Mouse (Mus musculus) heart, embryonic 11.5 days (tissue): ENCODE results near the gene Vkorc1l1. TPM values are rescaled to one million over a fixed set of nuclear protein-coding genes. Genes with fewer than 3 reads are reported as not detected.

Experiments
- ATAC-seq: fragments of 200-750 bp; cut with Nextera tagmentation; replicated peaks from 2 replicates; pipeline ENCODE4 v1.8.0; 2017; ENCODE audit warnings: moderate library complexity; ENCODE audit not compliant: insufficient number of reproducible peaks, low FRiP score, low TSS enrichment
- H3K27ac ChIP-seq: fragments of 300-500 bp; sonication (generic); 2 replicates; pipeline ENCODE4 v1.5.1; 2014; ENCODE audit warnings: mild to moderate bottlenecking, low read depth, low read length
- H3K27me3 ChIP-seq: fragments of 300-500 bp; sonication (generic); 2 replicates; pipeline ENCODE4 v1.6.1; 2014; ENCODE audit warnings: mild to moderate bottlenecking, low read length, mixed read lengths; ENCODE audit not compliant: control insufficient read depth, insufficient read depth
- H3K36me3 ChIP-seq: fragments of 300-500 bp; sonication (generic); 2 replicates; pipeline ENCODE4 v1.6.1; 2014; ENCODE audit warnings: mild to moderate bottlenecking, low read length, moderate library complexity, mixed read lengths; ENCODE audit not compliant: control insufficient read depth, insufficient read depth
- H3K4me1 ChIP-seq: fragments of 300-500 bp; sonication (generic); 2 replicates; pipeline ENCODE4 v1.6.1; 2014; ENCODE audit warnings: low read length; ENCODE audit not compliant: control insufficient read depth, insufficient read depth
- H3K4me2 ChIP-seq: fragments of 300-500 bp; sonication (generic); 2 replicates; pipeline ENCODE4 v1.6.1; 2014; ENCODE audit warnings: mild to moderate bottlenecking, moderate library complexity
- H3K4me3 ChIP-seq: fragments of 300-500 bp; sonication (generic); 2 replicates; pipeline ENCODE4 v1.5.1; 2014; ENCODE audit warnings: low read depth, low read length
- H3K9ac ChIP-seq: fragments of 300-500 bp; sonication (generic); 2 replicates; pipeline ENCODE4 v1.6.1; 2014; ENCODE audit warnings: mild to moderate bottlenecking, low read depth, low read length, moderate library complexity
- H3K9me3 ChIP-seq: fragments of 300-500 bp; sonication (generic); replicated peaks from 2 replicates; pipeline ENCODE4 v1.6.1; 2016; ENCODE audit warnings: low read length; ENCODE audit not compliant: control insufficient read depth
- WGBS: fragments of 180-500 bp; shearing (Covaris S2); extraction: QIAGEN DNeasy Blood & Tissue Kit; methylation state at CpG from one replicate; pipeline ENCODE4 v1.1.7; 2014; ENCODE audit not compliant: insufficient replicate concordance; 5-methylcytosine and 5-hydroxymethylcytosine counted together
- polyA plus RNA-seq: library from polyadenylated mRNA; unstranded; fragments of >200 nt; fragmentation: Nextera tagmentation; extraction: Ambion mirVana; gene quantifications from 2 replicates; pipeline ENCODE4 v1.2.1, GENCODE M21; 2014

Gene Vkorc1l1
- polyA plus RNA-seq, 1 experiment from 2014 or later = 16.3 TPM

DNA sequence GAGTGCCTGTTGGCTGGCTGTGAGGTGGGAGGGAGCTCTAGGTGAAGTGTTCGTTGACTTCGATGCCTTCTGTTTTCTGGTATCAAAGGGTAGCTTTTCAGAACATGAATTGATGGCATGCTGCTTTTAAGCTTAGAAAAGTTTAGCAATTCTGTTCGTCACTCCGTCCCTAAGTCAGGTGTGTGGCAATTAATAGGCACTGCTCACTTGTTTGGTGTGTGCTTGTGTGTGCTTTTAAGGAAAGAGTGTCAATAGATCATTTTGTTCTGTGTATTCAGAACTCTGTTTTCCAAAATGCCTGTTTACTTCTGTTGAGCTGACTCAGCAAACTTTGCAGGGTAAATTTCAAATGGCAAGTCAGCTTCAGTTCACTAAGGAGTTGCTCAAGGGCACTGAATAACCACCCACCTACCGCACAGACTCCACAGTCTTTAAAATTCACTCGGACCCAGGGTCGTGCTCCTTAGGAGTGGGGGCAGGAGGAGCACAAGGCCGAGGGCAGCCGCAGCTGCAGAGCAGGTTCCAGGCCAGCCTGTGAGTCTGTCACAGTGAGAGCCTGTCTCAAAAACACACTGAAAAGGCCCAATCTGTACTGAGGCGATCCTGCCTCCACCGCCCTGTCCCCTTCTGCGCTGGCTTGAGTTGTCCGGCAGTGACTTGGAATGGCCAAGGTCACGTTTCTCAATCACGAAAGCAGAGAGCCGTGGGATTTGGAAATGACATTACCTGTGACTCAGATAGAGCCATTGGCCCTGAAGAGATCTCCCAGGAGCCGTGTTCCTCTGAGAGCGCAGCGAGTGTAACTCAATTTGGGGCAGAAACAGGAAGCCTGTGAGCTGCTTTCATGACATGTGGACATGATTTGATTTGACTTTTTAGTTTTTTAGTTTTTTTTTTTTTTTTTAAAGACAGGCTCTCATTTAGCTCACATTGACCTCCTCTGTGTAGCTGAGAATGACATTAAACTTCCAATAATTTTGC is 89.9 kb downstream of the Vkorc1l1 start:
- H3K4me2 ChIP-seq = no peak overlapping the region
- no peaks in the 10 kb centered on the region for H3K9me3 ChIP-seq
- H3K4me1 ChIP-seq = no peaks in the 10 kb centered on the region; the same call in 1 of the 2 replicates
- H3K9ac ChIP-seq = no peak overlapping the region
- WGBS = 92% methylated on average over 19 of the region's 19 CpGs
- no peak overlapping the region for H3K4me3 ChIP-seq
- no peak for ATAC-seq
- H3K27me3 ChIP-seq = peaks cover 3% of the 10 kb centered on the region; the same call in 1 of the 2 replicates
- H3K36me3 ChIP-seq = no peaks in the 10 kb centered on the region
- H3K27ac ChIP-seq = no peak overlapping the region

- 58% methylated on average over 2 of the region's 2 CpGs for WGBS
- Histone ChIP-seq H3K27ac (no peak overlapping the region), H3K4me3 (no peak overlapping the region), H3K9me3 (no peaks in the 10 kb centered on the region), H3K27me3 (no peaks in the 10 kb centered on the region), H3K4me2 (no peak overlapping the region), H3K36me3 (no peaks in the 10 kb centered on the region), H3K9ac (no peak overlapping the region), H3K4me1 (no peaks in the 10 kb centered on the region; the same call in 1 of the 2 replicates)
- no peak for ATAC-seq
Observed at GRCm38 (mm10) chr5:130033869-130034268, 92.1 kb downstream of the Vkorc1l1 start.

Other genes starting within 250 kb of the Vkorc1l1 start
- not detected in 2 replicates for gene Sept14, start 233.5 kb upstream of the Vkorc1l1 start, polyA plus RNA-seq
- 167 and 169 TPM in 2 replicates for gene Mrps17, start 226.5 kb upstream of the Vkorc1l1 start, polyA plus RNA-seq
- 233 and 237 TPM in 2 replicates for gene Nipsnap2, start 216.9 kb upstream of the Vkorc1l1 start, polyA plus RNA-seq
- 33.1 and 34.9 TPM in 2 replicates for gene Psph, start 154.5 kb upstream of the Vkorc1l1 start, polyA plus RNA-seq
- 35.6 and 37.3 TPM in 2 replicates for gene Sumf2, start 95.0 kb upstream of the Vkorc1l1 start, polyA plus RNA-seq
- 871 and 955 TPM in 2 replicates for gene Chchd2, start 54.5 kb upstream of the Vkorc1l1 start, polyA plus RNA-seq
- gene Zbed5, start 46.2 kb upstream of the Vkorc1l1 start, polyA plus RNA-seq = 4.8 and 5.8 TPM in 2 replicates
- gene Phkg1, start 43.4 kb upstream of the Vkorc1l1 start, polyA plus RNA-seq = 0.32 and 0.42 TPM in 2 replicates
- gene Nupr1l, start 33.4 kb upstream of the Vkorc1l1 start, polyA plus RNA-seq = 1.0 and 2.4 TPM in 2 replicates
- 50.2 and 62.8 TPM in 2 replicates for gene Gusb, start 61.1 kb downstream of the Vkorc1l1 start, polyA plus RNA-seq
- gene Asl, start 87.3 kb downstream of the Vkorc1l1 start, polyA plus RNA-seq = 18.2 and 18.6 TPM in 2 replicates
- 21.0 and 22.1 TPM in 2 replicates for gene Crcp, start 87.3 kb downstream of the Vkorc1l1 start, polyA plus RNA-seq
- gene Tpst1, start 131.4 kb downstream of the Vkorc1l1 start, polyA plus RNA-seq = 28.1 and 28.8 TPM in 2 replicates
- gene Kctd7, start 202.9 kb downstream of the Vkorc1l1 start, polyA plus RNA-seq = 3.0 and 5.5 TPM in 2 replicates
- 20.8 and 22.0 TPM in 2 replicates for gene Rabgef1, start 229.8 kb downstream of the Vkorc1l1 start, polyA plus RNA-seq